Mouse (Mus musculus) lung, embryonic 14.5 days (tissue): Measurements from ENCODE around the gene Nfatc3. TPM values are rescaled to one million over a fixed set of nuclear protein-coding genes. Genes with fewer than 3 reads are reported as not detected.
A peak's percentile ranks its signal among the peaks of the same experiment; 100 is the strongest.

Experiments used
- ATAC-seq: fragments of 200-750 bp; cut with Nextera tagmentation; 2 replicates; pipeline ENCODE4 v1.8.0; 2017; ENCODE audit warnings: mild to moderate bottlenecking, moderate TSS enrichment, moderate library complexity; ENCODE audit not compliant: insufficient read depth
- DNase-seq: peaks from one replicate; pipeline ENCODE4 v3.0.0-alpha.2; 2015
- H3K27ac ChIP-seq: fragments of 300-500 bp; sonication (generic); 2 replicates; pipeline ENCODE4 v1.5.1; 2014; ENCODE audit warnings: low read depth, mild to moderate bottlenecking, moderate library complexity
- H3K27me3 ChIP-seq: fragments of 300-500 bp; sonication (generic); 2 replicates; pipeline ENCODE4 v1.6.1; 2014; ENCODE audit warnings: low read length, control low read depth; ENCODE audit not compliant: insufficient read depth
- H3K36me3 ChIP-seq: fragments of 300-500 bp; sonication (generic); 2 replicates; pipeline ENCODE4 v1.6.1; 2014; ENCODE audit warnings: control low read depth; ENCODE audit not compliant: insufficient read depth
- H3K4me1 ChIP-seq: fragments of 300-500 bp; sonication (generic); 2 replicates; pipeline ENCODE4 v1.6.1; 2014; ENCODE audit warnings: antibody characterized with exemption, control low read depth; ENCODE audit not compliant: insufficient read depth
- H3K4me2 ChIP-seq: fragments of 300-500 bp; sonication (generic); 2 replicates; pipeline ENCODE4 v1.6.1; 2014; ENCODE audit warnings: mild to moderate bottlenecking
- H3K4me3 ChIP-seq: fragments of 300-500 bp; sonication (generic); 2 replicates; pipeline ENCODE4 v1.5.1; 2014; ENCODE audit warnings: low read depth, low read length
- H3K9ac ChIP-seq: fragments of 300-500 bp; sonication (generic); 2 replicates; pipeline ENCODE4 v1.6.1; 2014
- H3K9me3 ChIP-seq: fragments of 300-500 bp; sonication (generic); 2 replicates; pipeline ENCODE4 v1.6.1; 2016; ENCODE audit warnings: low read depth, low read length, control low read depth
- CTCF ChIP-seq: IDR thresholded peaks from 2 replicates; pipeline ENCODE4 v1.5.1; 2016; ENCODE audit warnings: antibody characterized with exemption, low read depth
- WGBS: fragments of 180-500 bp; shearing (Covaris S2); extraction: QIAGEN DNeasy Blood & Tissue Kit; methylation state at CpG from one replicate; pipeline ENCODE4 v1.1.7; 2014; 5-methylcytosine and 5-hydroxymethylcytosine counted together
- polyA plus RNA-seq: library from polyadenylated mRNA; unstranded; fragments of >200 nt; fragmentation: Nextera tagmentation; extraction: Ambion mirVana; gene quantifications from 2 replicates; pipeline ENCODE4 v1.2.1, GENCODE M21; 2014

Nfatc3 gene
- polyA plus RNA-seq, 1 experiment from 2014 or later = 7.6 TPM

DNA sequence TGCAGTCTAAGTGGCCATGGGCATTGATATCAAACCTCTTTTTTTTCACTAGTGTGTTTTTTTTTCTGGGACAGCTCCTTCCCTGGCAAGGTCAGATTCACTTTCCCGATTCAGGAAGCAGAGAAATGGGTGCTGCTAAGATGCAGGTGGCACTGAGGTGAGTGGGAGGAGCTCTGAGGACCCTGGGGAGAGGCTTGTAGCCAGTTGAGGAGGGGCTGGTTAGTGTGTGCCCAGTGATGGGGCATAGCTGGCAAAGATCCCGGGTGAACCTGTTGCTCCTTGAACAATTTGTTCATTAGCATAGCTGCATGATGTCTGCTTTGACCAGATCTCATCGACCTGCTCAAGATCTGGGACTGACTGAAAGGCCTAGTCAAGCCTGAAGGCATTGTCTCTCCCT lies 3.6 kb upstream of the Nfatc3 start:
- H3K9ac ChIP-seq = no peak overlapping the region
- H3K27me3 ChIP-seq = no peaks in the 10 kb centered on the region
- ATAC-seq (no peak), DNase-seq (no peak)
- TF ChIP-seq CTCF = no peak
- peaks cover 20% of the 10 kb centered on the region; the same call in 1 of the 2 replicates for H3K36me3 ChIP-seq
- H3K27ac ChIP-seq = no peak overlapping the region
- WGBS = 55% methylated on average over 3 of the region's 3 CpGs
- no peak overlapping the region for H3K4me2 ChIP-seq
- H3K4me3 ChIP-seq = no peak overlapping the region
- H3K4me1 ChIP-seq = no peaks in the 10 kb centered on the region
- H3K9me3 ChIP-seq = no peaks in the 10 kb centered on the region

DNA sequence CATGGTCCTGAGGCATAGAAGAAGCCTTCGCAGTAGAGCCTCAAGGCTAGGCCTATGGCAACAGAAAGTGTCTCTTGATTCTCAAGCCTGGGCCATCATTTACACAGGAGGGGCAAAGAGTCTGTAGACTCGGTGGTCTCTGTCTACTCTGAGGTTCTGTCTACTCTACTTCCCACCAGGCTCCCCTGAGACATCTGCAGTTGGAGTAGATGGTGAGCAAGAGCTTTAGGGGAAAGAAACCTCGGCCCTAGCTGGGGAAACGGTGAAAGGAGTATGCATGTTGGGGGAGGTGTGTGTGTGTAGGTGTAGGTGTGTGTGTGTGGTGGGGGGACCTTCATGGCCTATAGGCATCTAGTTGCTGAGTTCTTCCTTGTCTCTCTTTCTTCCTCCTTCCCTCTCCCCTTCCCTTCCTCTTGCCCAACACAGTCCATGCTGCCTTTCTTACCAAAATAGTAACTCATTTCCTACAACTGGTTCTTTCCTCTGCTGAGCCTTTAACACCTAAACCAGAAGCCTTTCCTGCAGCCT lies 2.1 kb upstream of the Nfatc3 start:
- Histone ChIP-seq H3K4me2 (no peak overlapping the region), H3K4me3 (no peak overlapping the region), H3K4me1 (0 out of 2 replicates have a peak, but pooled peaks cover 7% of the 10 kb centered on the region), H3K27me3 (no peaks in the 10 kb centered on the region), H3K9me3 (no peaks in the 10 kb centered on the region), H3K36me3 (peaks cover 16% of the 10 kb centered on the region; the same call in 1 of the 2 replicates), H3K9ac (no peak overlapping the region), H3K27ac (no peak overlapping the region)
- 87% methylated on average over 4 of the region's 4 CpGs for WGBS
- no peak for ATAC-seq
- no peak for DNase-seq
- no peak for TF ChIP-seq CTCF

DNA sequence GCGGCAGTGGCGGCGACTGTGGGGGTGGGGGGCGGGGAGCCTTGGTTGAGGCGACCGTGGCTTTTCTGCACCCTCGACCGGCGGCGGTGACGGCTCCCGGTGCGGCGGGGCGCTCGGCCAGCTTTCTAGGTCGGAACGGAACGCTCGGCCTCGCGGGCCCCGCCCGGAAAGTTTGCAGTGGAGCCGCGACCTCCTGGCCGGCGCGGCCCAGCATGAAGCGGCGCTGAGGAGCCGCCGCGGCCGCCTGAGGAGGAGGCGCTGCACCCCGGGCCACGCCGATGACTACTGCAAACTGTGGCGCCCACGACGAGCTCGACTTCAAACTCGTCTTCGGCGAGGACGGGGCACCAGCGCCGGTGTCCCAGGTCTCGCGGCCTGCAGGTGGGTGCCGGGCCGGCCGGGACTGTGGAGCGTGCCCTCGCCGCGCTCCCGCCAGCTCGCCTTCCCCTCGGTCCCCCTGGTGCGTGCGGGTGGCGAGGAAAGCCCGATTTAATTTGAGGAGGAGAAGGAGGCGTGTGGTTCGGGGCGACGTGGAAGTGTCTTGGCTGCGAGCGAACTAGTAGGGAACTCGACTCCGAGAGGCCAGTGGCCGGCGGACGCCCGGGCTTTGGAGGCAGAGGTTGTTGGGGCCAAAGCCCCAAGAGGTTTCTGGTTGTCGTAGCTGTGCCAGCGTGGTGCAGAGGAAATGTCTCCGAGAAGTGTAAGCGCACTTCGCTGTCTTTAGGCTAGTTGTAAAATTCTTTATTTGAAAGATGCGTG lies 1.2 kb downstream of the Nfatc3 start:
- H3K4me3 ChIP-seq = peak overlapping the region; percentile 87
- H3K27ac ChIP-seq = peak overlapping the region; percentile 96
- H3K9ac ChIP-seq = peak overlapping the region; percentile 88
- H3K4me2 ChIP-seq = peak overlapping the region; percentile 69
- no peaks in the 10 kb centered on the region for H3K9me3 ChIP-seq
- DNase-seq (peak; percentile 76), ATAC-seq (peak; percentile 86)
- H3K27me3 ChIP-seq = no peaks in the 10 kb centered on the region
- WGBS = under 1% methylated on average over 68 of the region's 83 CpGs
- no peak for TF ChIP-seq CTCF
- H3K36me3 ChIP-seq = no peaks in the 10 kb centered on the region
- H3K4me1 ChIP-seq = 0 out of 2 replicates have a peak, but pooled peaks cover 12% of the 10 kb centered on the region

DNA sequence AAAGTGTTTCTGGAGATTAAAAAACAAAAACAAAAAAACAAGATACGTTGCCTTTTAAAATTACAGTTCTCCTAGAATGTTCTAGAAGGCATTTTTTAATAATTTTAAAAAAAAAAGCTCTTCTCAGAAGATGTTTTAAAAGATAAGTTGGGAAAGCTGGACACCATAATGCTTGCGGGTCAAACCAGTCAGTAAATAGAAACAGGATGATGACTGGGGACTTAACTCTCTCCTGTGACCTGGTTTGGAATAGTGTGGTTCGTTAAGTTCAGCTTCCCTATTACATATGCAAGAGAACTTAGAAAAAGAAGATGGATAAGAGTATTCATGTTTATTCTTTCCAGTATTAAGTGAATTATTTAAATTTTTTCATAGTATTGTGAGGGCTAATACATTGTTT lies 1.9 kb downstream of the Nfatc3 start:
- H3K9ac ChIP-seq = peak overlapping the region; percentile 88

DNA sequence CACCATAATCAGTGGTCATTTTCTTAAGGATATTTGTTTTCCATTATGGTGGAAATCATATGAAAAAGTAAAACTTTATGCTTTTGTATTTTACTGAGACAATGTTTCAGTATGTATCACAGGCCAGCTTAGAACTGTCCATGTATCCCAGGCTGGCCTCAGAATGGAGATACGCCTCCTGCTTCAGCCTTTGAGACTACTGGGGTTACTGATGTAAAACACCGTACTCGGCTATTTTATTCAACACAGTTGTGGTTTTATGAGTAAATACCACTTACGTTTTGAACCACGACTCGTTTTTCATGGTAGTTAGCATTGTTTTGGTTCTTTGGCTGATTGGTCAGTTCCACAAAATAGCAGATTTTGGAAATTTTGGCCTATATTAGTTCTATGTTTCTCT lies 3.0 kb downstream of the Nfatc3 start:
- DNase-seq (no peak), ATAC-seq (no peak)
- Histone ChIP-seq H3K36me3 (no peaks in the 10 kb centered on the region), H3K4me1 (0 out of 2 replicates have a peak, but pooled peaks cover 12% of the 10 kb centered on the region), H3K27ac (no peak overlapping the region), H3K4me3 (peak overlapping the region; percentile 87; the same call in 1 of the 2 replicates), H3K4me2 (peak overlapping the region; percentile 69), H3K27me3 (no peaks in the 10 kb centered on the region), H3K9me3 (no peaks in the 10 kb centered on the region), H3K9ac (peak overlapping the region; percentile 3; the same call in 1 of the 2 replicates)
- TF ChIP-seq CTCF = no peak
- 81% methylated on average over 6 of the region's 6 CpGs for WGBS

More for the DNA sequence above, 1.9 kb downstream of the Nfatc3 start:
- ATAC-seq = no peak
- peak overlapping the region; percentile 69 for H3K4me2 ChIP-seq
- no peak for TF ChIP-seq CTCF
- H3K36me3 ChIP-seq = no peaks in the 10 kb centered on the region
- H3K4me3 ChIP-seq = peak overlapping the region; percentile 87
- H3K9me3 ChIP-seq = no peaks in the 10 kb centered on the region
- peak; percentile 25 for DNase-seq
- 2% methylated on average over 3 of the region's 3 CpGs for WGBS
- H3K27ac ChIP-seq = no peak overlapping the region
- H3K27me3 ChIP-seq = no peaks in the 10 kb centered on the region
- 0 out of 2 replicates have a peak, but pooled peaks cover 12% of the 10 kb centered on the region for H3K4me1 ChIP-seq

DNA sequence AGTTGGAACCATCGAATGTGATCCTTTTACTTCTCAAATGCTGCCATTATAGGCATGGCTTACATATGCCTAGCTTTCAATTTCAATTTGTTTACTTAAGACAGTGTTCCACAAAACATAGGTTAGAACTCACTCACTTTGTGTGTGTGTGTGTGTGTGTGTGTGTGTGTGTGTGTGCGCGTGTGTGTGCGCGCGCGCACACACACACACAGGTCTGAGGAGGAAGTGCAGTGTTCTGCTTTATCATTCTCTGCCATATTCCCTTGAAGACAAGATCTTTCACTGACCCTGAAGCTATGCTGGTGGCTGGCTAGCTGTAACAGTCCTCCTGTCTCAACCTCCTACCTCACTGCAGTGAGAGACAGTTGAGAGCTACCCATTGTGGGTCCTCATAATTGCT lies 4.4 kb downstream of the Nfatc3 start:
- Histone ChIP-seq H3K9ac (no peak overlapping the region), H3K4me1 (0 out of 2 replicates have a peak, but pooled peaks cover 12% of the 10 kb centered on the region), H3K27ac (no peak overlapping the region), H3K4me3 (no peak overlapping the region), H3K4me2 (0 out of 2 replicates have a peak overlapping the region, but pooled peaks have one; percentile 7), H3K9me3 (no peaks in the 10 kb centered on the region), H3K36me3 (no peaks in the 10 kb centered on the region), H3K27me3 (no peaks in the 10 kb centered on the region)
- 92% methylated on average over 7 of the region's 7 CpGs for WGBS
- DNase-seq (no peak), ATAC-seq (no peak)
- TF ChIP-seq CTCF = no peak

DNA sequence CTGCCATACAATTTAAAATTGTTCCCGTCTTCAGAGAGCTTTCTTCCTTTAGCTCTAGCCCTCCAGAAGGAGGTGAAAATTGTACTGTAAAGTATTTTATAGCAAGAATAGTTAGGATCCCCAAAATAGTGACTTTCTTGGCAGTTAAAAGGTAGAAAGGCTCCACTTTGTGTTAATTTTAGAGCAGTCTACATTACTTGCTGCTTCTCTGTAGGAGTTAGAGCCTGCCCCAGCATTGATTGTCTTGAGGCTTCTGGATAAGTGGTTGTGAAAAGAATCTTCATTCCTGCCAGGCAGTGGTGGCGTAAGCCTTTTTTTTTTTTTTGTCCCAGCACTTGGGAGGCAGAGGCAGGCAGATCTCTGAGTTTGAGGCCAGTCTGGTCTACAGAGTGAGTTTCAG lies 8.1 kb downstream of the Nfatc3 start:
- Histone ChIP-seq H3K9ac (no peak overlapping the region), H3K27ac (no peak overlapping the region), H3K36me3 (no peaks in the 10 kb centered on the region), H3K4me3 (no peak overlapping the region), H3K9me3 (no peaks in the 10 kb centered on the region), H3K27me3 (no peaks in the 10 kb centered on the region), H3K4me2 (no peak overlapping the region), H3K4me1 (0 out of 2 replicates have a peak, but pooled peaks cover 3% of the 10 kb centered on the region)
- ATAC-seq = no peak
- no peak for TF ChIP-seq CTCF
- DNase-seq = no peak
- 94% methylated on average over 2 of the region's 2 CpGs for WGBS
